Mouse (Mus musculus): Measurements from ENCODE around the gene Pirb.

DNA sequence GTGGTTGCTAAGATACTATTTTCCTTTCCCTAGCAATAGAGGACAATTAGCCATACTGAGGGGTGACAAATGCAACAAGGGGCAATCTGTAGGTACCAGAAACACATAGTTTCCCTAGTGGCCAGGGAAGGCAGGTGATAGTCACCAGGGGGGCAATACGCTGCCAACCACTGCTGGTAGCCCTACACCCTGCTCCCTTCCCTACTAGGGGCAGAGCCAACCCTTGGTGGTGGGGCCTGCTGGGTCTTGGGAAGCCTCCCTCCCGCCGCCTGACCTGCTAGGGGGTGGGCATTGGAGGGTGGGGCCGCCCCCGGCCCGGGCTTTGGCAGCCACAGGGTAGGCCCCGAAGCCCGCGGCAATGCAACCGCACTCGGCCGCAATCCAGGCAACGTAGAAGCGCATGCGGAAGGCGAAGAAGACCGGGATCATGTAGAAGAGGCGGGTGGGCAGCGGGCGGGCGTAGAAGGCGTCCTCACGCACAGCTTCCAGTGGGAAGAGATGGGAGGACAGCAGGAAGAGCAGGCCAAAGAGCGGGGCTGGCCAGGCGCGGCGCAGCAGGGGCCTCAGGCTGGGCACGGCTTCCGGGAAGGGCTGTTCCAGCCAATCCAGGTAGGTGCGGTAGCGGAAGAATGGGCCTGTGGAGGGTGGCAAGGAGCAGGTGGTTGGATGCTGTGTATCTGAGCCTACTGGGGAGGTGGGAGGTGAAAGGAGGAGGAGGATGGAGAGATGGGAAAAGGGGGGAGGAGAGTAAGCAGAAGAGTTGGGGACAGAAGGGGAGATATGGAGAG lies 34.6 kb downstream of the Pirb start:
- TF ChIP-seq CTCF (IDR thresholded peaks at IDR 0.05; ENCODE audit: low read depth, low read length) (no peak), POLR2AphosphoS5 (IDR thresholded peaks at IDR 0.05; ENCODE audit: insufficient replicate concordance, low read depth, low read length) (no peak), GATA2 (IDR thresholded peaks at IDR 0.05; ENCODE audit: borderline replicate concordance, low read depth, low read length) (no peak), GATA1 (IDR thresholded peaks at IDR 0.05; ENCODE audit: borderline replicate concordance, low read length) (no peak), TAL1 (conservative IDR thresholded peaks at IDR 0.05; ENCODE audit: low read depth, low read length) (no peak)
